Mouse (Mus musculus): ENCODE measurements around the gene Zc2hc1c. TPM values are rescaled to one million over a fixed set of nuclear protein-coding genes. Genes with fewer than 3 reads are reported as not detected.

Zc2hc1c gene
- polyA plus RNA-seq, 2 experiments: 0.02 to 0.03 TPM

GRCm38 (mm10) chr12:85284331-85284730 lies 4.1 kb upstream of the Zc2hc1c start:
- H3K4me2 ChIP-seq (ENCODE audit: low read depth): no peak overlapping the region
- H3K9me3 ChIP-seq (ENCODE audit: control insufficient read depth, low read length): no peaks in the 10 kb centered on the region
- H3K4me3 ChIP-seq (ENCODE audit: insufficient read depth in 1 of 2, low read depth in 2 of 2, low read length in 2 of 2): no peak overlapping the region
- H3K4me1 ChIP-seq (replicated peaks; ENCODE audit: control insufficient read depth in 2 of 2, insufficient read depth in 2 of 2, low read length in 1 of 2): peaks cover 13 to 16% of the 10 kb centered on the region in 2 experiments
- H3K36me3 ChIP-seq (replicated peaks; ENCODE audit: control insufficient read depth, insufficient read depth, low read depth): no peaks in the 10 kb centered on the region
- TF ChIP-seq CTCF (IDR thresholded peaks at IDR 0.05; ENCODE audit: low read depth) (no peak), EP300 (IDR thresholded peaks at IDR 0.05; ENCODE audit: low read depth) (no peak)
- WGBS (ENCODE audit: insufficient replicate concordance): 34% methylated on average over 8 of the region's 8 CpGs
- DNase-seq (ENCODE audit: low read depth in 3 of 3, low spot score in 3 of 3) (no peak), ATAC-seq (ENCODE audit: insufficient read depth) (no peak)
- H3K27ac ChIP-seq: no peak overlapping the region
- H3K9ac ChIP-seq (replicated peaks): no peak overlapping the region
- peaks cover 9% of the 10 kb centered on the region for H3K27me3 ChIP-seq (ENCODE audit: control insufficient read depth, insufficient read depth, low read length)

- TF ChIP-seq EP300 (IDR thresholded peaks at IDR 0.05; ENCODE audit: low read depth) (no peak), CTCF (IDR thresholded peaks at IDR 0.05; ENCODE audit: low read depth) (no peak)
- ATAC-seq (ENCODE audit: insufficient read depth) (no peak), DNase-seq (ENCODE audit: low read depth in 3 of 3, low spot score in 3 of 3) (no peak)
- Histone ChIP-seq H3K27ac (no peak overlapping the region), H3K4me1 (replicated peaks; ENCODE audit: control insufficient read depth in 2 of 2, insufficient read depth in 2 of 2, low read length in 1 of 2) (peaks cover 10 to 12% of the 10 kb centered on the region in 2 experiments), H3K9ac (replicated peaks) (no peak overlapping the region), H3K4me2 (ENCODE audit: low read depth) (no peak overlapping the region), H3K4me3 (ENCODE audit: insufficient read depth in 1 of 2, low read depth in 2 of 2, low read length in 2 of 2) (no peak overlapping the region), H3K9me3 (ENCODE audit: control insufficient read depth, low read length) (no peaks in the 10 kb centered on the region), H3K27me3 (ENCODE audit: control insufficient read depth, insufficient read depth, low read length) (peaks cover 13% of the 10 kb centered on the region), H3K36me3 (replicated peaks; ENCODE audit: control insufficient read depth, insufficient read depth, low read depth) (no peaks in the 10 kb centered on the region)
- 79% methylated on average over 4 of the region's 4 CpGs for WGBS (ENCODE audit: insufficient replicate concordance)
These were observed 3.4 kb upstream of the Zc2hc1c start for GRCm38 (mm10) chr12:85284996-85285395.

- H3K27ac ChIP-seq: no peak overlapping the region
- DNase-seq (ENCODE audit: low read depth in 3 of 3, low spot score in 3 of 3) (peak in 2 of 3 experiments; percentile 26 to 37), ATAC-seq (ENCODE audit: insufficient read depth) (no peak)
- 33% methylated on average over 3 of the region's 5 CpGs for WGBS (ENCODE audit: insufficient replicate concordance)
- H3K9me3 ChIP-seq (ENCODE audit: control insufficient read depth, low read length): no peaks in the 10 kb centered on the region
- H3K4me2 ChIP-seq (ENCODE audit: low read depth): no peak overlapping the region
- no peak overlapping the region for H3K9ac ChIP-seq (replicated peaks)
- TF ChIP-seq CTCF (IDR thresholded peaks at IDR 0.05; ENCODE audit: low read depth) (peak; percentile 63), EP300 (IDR thresholded peaks at IDR 0.05; ENCODE audit: low read depth) (no peak)
- H3K36me3 ChIP-seq (replicated peaks; ENCODE audit: control insufficient read depth, insufficient read depth, low read depth): no peaks in the 10 kb centered on the region
- H3K27me3 ChIP-seq (ENCODE audit: control insufficient read depth, insufficient read depth, low read length): peaks cover 13% of the 10 kb centered on the region
- H3K4me1 ChIP-seq (replicated peaks; ENCODE audit: control insufficient read depth in 2 of 2, insufficient read depth in 2 of 2, low read length in 1 of 2): no peaks in the 10 kb centered on the region; a peak in 1 of 4 replicates
- no peak overlapping the region for H3K4me3 ChIP-seq (ENCODE audit: insufficient read depth in 1 of 2, low read depth in 2 of 2, low read length in 2 of 2)
These were observed 1.4 kb upstream of the Zc2hc1c start for GRCm38 (mm10) chr12:85286941-85287340.

GRCm38 (mm10) chr12:85287809-85288485 lies 444 bp upstream of the Zc2hc1c start, which contains the start of gene Acyp1:
Acyp1 (minus strand) TSS chr12:85288438.
- H3K4me2 ChIP-seq (ENCODE audit: low read depth): peak within 1 kb of the TSS; percentile 77
- DNase-seq (ENCODE audit: low read depth in 3 of 3, low spot score in 3 of 3): peak in 2 of 3 experiments; percentile 24 to 38
- TF ChIP-seq EP300 (IDR thresholded peaks at IDR 0.05; ENCODE audit: low read depth) (no peak), CTCF (IDR thresholded peaks at IDR 0.05; ENCODE audit: low read depth) (no peak)
- no peaks in the 10 kb centered on the region for H3K36me3 ChIP-seq (replicated peaks; ENCODE audit: control insufficient read depth, insufficient read depth, low read depth)
- no peaks in the 10 kb centered on the region for H3K9me3 ChIP-seq (ENCODE audit: control insufficient read depth, low read length)
- 11% methylated on average over 21 of the region's 21 CpGs for WGBS (ENCODE audit: insufficient replicate concordance)
- peaks cover 13% of the 10 kb centered on the region for H3K27me3 ChIP-seq (ENCODE audit: control insufficient read depth, insufficient read depth, low read length)
- peak within 1 kb of the TSS; percentile 53 to 56 for H3K4me3 ChIP-seq (ENCODE audit: insufficient read depth in 1 of 2, low read depth in 2 of 2, low read length in 2 of 2)
- H3K27ac ChIP-seq: no peak within 1 kb of the TSS
- ATAC-seq (ENCODE audit: insufficient read depth): peak; percentile 64
- peak within 1 kb of the TSS; percentile 57; the same call in 1 of the 2 replicates for H3K9ac ChIP-seq (replicated peaks)
- no peaks in the 10 kb centered on the region; a peak in 1 of 4 replicates for H3K4me1 ChIP-seq (replicated peaks; ENCODE audit: control insufficient read depth in 2 of 2, insufficient read depth in 2 of 2, low read length in 1 of 2)

GRCm38 (mm10) chr12:85289157-85290000 lies 988 bp downstream of the Zc2hc1c start:
- no peak overlapping the region for H3K27ac ChIP-seq
- ATAC-seq (ENCODE audit: insufficient read depth) (no peak), DNase-seq (ENCODE audit: low read depth in 3 of 3, low spot score in 3 of 3) (no peak)
- no peaks in the 10 kb centered on the region; the same call in 1 of the 2 replicates for H3K9me3 ChIP-seq (ENCODE audit: control insufficient read depth, low read length)
- TF ChIP-seq CTCF (IDR thresholded peaks at IDR 0.05; ENCODE audit: low read depth) (no peak), EP300 (IDR thresholded peaks at IDR 0.05; ENCODE audit: low read depth) (no peak)
- 51% methylated on average over 24 of the region's 24 CpGs for WGBS (ENCODE audit: insufficient replicate concordance)
- H3K4me1 ChIP-seq (replicated peaks; ENCODE audit: control insufficient read depth in 2 of 2, insufficient read depth in 2 of 2, low read length in 1 of 2): no peaks in the 10 kb centered on the region; a peak in 1 of 4 replicates
- peaks cover 13% of the 10 kb centered on the region for H3K27me3 ChIP-seq (ENCODE audit: control insufficient read depth, insufficient read depth, low read length)
- no peak overlapping the region for H3K9ac ChIP-seq (replicated peaks)
- H3K4me2 ChIP-seq (ENCODE audit: low read depth): peak overlapping the region; percentile 77
- H3K36me3 ChIP-seq (replicated peaks; ENCODE audit: control insufficient read depth, insufficient read depth, low read depth): no peaks in the 10 kb centered on the region
- H3K4me3 ChIP-seq (ENCODE audit: insufficient read depth in 1 of 2, low read depth in 2 of 2, low read length in 2 of 2): no peak overlapping the region; a peak in 1 of 4 replicates
